Mouse (Mus musculus) hindbrain, embryonic 10.5 days (tissue): Measurements from ENCODE around the gene H3f3a. TPM values are rescaled to one million over a fixed set of nuclear protein-coding genes. Genes with fewer than 3 reads are reported as not detected.
A peak's percentile ranks its signal among the peaks of the same experiment; 100 is the strongest.

ENCODE experiments used
- DNase-seq: peaks from one replicate; pipeline ENCODE4 v3.0.0-alpha.2; 2017; ENCODE audit warnings: low spot score
- H3K27ac ChIP-seq: fragments of 300-500 bp; sonication (generic); 2 replicates; pipeline ENCODE4 v1.5.1; 2016; ENCODE audit warnings: mild to moderate bottlenecking, moderate library complexity
- H3K27me3 ChIP-seq: fragments of 300-500 bp; sonication (generic); 2 replicates; pipeline ENCODE4 v1.6.1; 2016; ENCODE audit warnings: mild to moderate bottlenecking; ENCODE audit not compliant: poor library complexity, insufficient read depth, severe bottlenecking
- H3K36me3 ChIP-seq: fragments of 300-500 bp; sonication (generic); 2 replicates; pipeline ENCODE4 v1.6.1; 2016; ENCODE audit warnings: mild to moderate bottlenecking, moderate library complexity
- H3K4me1 ChIP-seq: fragments of 300-500 bp; sonication (generic); replicated peaks from 2 replicates; pipeline ENCODE4 v1.6.1; 2016; ENCODE audit warnings: mild to moderate bottlenecking
- H3K4me3 ChIP-seq: fragments of 300-500 bp; sonication (generic); 2 replicates; pipeline ENCODE4 v1.5.1; 2016; ENCODE audit warnings: mild to moderate bottlenecking, moderate library complexity
- H3K9me3 ChIP-seq: fragments of 300-500 bp; sonication (generic); 2 replicates; pipeline ENCODE4 v1.6.1; 2016; ENCODE audit warnings: mild to moderate bottlenecking, moderate library complexity
- whole genome bisulfite sequencing: fragments of 180-500 bp; shearing (Covaris S2); methylation state at CpG from one replicate; pipeline ENCODE4 v1.1.7; 2016; 5-methylcytosine and 5-hydroxymethylcytosine counted together
- polyA plus RNA-seq: library from polyadenylated mRNA; unstranded; fragments of >200 nt; fragmentation: Nextera tagmentation; extraction: Ambion mirVana; gene quantifications from 2 replicates; pipeline ENCODE4 v1.2.1, GENCODE M21; 2016

The H3f3a gene
- polyA plus RNA-seq, 1 experiment from 2014 or later, result 3,181 TPM

DNA sequence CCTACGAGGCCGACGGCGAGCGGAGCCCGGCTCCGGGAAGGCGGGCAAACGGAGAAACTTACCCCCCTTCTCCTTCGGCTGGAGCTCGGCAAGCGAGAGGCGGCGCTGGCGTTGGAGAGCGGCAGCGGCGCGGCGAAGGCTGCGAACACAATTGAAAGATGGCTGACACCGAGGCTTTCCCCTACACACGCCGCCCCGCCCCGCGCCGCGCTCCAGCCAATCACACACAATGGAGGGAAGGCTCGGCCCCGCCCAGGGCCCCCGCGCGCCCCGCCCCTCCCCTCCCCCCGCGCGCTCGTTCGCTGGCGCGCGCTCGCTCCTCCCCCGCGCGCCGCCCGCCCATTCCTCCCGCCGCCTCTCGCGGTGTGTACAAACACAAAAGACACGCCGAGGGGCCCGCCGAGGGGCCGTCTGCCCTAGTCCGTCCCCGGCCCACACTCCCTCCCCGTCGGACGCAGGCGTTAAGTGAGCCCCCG is 296 bp downstream of the H3f3a start:
- H3K27me3 ChIP-seq, result no peaks in the 10 kb centered on the region
- H3K4me3 ChIP-seq, result peak overlapping the region; percentile 96
- DNase-seq, result peak; percentile 96
- peaks cover 27% of the 10 kb centered on the region for H3K36me3 ChIP-seq
- peaks cover 50% of the 10 kb centered on the region for H3K4me1 ChIP-seq
- no peaks in the 10 kb centered on the region for H3K9me3 ChIP-seq
- under 1% methylated on average over 65 of the region's 65 CpGs for WGBS
- H3K27ac ChIP-seq, result peak overlapping the region; percentile 100

- peak overlapping the region; percentile 96 for H3K4me3 ChIP-seq
- H3K27me3 ChIP-seq, result no peaks in the 10 kb centered on the region
- peak; percentile 70 for DNase-seq
- H3K36me3 ChIP-seq, result peaks cover 34% of the 10 kb centered on the region
- H3K27ac ChIP-seq, result peak overlapping the region; percentile 100
- peaks cover 54% of the 10 kb centered on the region for H3K4me1 ChIP-seq
- no peaks in the 10 kb centered on the region for H3K9me3 ChIP-seq
- WGBS, result under 1% methylated on average over 71 of the region's 71 CpGs
These were observed 1.0 kb downstream of the H3f3a start for GRCm38 (mm10) chr1:180812463-180813408.

GRCm38 (mm10) chr1:180811596-180812462 is 1.9 kb downstream of the H3f3a start:
- Histone ChIP-seq H3K9me3 (no peaks in the 10 kb centered on the region), H3K4me3 (peak overlapping the region; percentile 96), H3K36me3 (peaks cover 43% of the 10 kb centered on the region), H3K4me1 (peaks cover 54% of the 10 kb centered on the region), H3K27me3 (no peaks in the 10 kb centered on the region), H3K27ac (peak overlapping the region; percentile 100)
- no peak for DNase-seq
- WGBS, result 7% methylated on average over 27 of the region's 27 CpGs

DNA sequence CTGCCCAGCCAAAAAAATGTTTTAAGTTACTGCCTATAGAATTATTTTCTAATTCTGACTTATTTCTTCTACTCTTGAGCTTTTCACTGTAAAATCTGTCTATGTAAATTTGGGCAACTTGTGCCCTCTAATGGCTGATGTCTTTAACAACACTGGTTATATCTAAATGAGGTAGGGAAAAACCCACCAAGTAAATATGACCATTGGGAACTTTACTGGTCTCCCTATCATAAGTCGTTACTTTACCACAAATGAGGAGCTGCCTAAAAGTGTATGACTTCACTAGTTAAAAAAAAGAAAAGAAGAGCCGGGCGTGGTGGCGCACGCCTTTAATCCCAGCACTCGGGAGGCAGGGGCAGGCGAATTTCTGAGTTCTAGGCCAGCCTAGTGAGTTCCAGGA is 2.8 kb downstream of the H3f3a start:
- 85% methylated on average over 7 of the region's 7 CpGs for WGBS
- H3K4me3 ChIP-seq, result peak overlapping the region; percentile 96
- H3K4me1 ChIP-seq, result peaks cover 53% of the 10 kb centered on the region
- H3K27ac ChIP-seq, result no peak overlapping the region
- peaks cover 52% of the 10 kb centered on the region for H3K36me3 ChIP-seq
- H3K9me3 ChIP-seq, result no peaks in the 10 kb centered on the region
- no peaks in the 10 kb centered on the region for H3K27me3 ChIP-seq
- DNase-seq, result no peak

DNA sequence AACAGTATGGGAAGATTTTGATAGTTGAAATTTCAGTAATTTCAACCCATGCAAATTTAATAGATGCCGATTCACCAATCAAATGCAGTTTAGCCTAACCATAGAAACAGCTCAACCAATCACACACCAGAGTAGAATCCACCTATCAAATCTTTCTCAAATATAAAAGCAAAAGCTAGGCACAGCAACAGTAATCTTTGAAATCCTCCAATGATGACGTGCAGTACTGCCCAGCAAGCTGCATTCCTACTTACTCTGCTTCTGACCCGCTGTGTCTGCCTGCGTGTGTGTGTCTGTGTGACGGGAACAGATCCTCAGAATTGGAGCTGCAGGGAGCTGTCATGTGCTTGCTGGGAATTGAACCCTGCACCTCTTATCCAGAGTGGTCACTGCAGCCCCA is 4.9 kb downstream of the H3f3a start:
- 89% methylated on average over 5 of the region's 5 CpGs for WGBS
- H3K36me3 ChIP-seq, result peaks cover 73% of the 10 kb centered on the region

DNA sequence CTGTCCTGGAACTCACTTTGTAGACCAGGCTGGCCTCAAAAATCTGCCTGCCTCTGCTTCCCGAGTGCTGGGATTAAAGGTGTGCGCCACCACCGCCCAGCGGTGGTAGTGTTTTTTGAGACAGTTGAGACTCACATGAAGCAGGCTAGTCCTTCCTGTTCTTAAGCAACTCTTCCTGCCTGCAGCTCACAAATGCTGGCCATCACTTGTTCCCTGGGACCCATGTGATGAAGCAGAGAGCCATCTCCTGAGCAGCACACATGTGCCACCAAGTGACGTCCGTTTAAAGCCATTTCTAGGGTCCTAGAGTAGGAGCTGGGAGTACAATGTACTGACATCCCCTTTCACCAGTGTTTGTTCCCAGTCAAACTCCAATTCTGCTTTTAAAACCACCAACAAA is 9.9 kb downstream of the H3f3a start:
- no peak for DNase-seq
- H3K27ac ChIP-seq, result no peak overlapping the region
- H3K4me1 ChIP-seq, result 0 out of 2 replicates have a peak, but pooled peaks cover 4% of the 10 kb centered on the region
- no peaks in the 10 kb centered on the region for H3K27me3 ChIP-seq
- no peaks in the 10 kb centered on the region for H3K9me3 ChIP-seq
- WGBS, result 89% methylated on average over 6 of the region's 6 CpGs
- H3K36me3 ChIP-seq, result peaks cover 88% of the 10 kb centered on the region
- H3K4me3 ChIP-seq, result no peak overlapping the region

More for the DNA sequence above, 4.9 kb downstream of the H3f3a start:
- Histone ChIP-seq H3K4me1 (peaks cover 31% of the 10 kb centered on the region), H3K27ac (no peak overlapping the region), H3K27me3 (no peaks in the 10 kb centered on the region), H3K9me3 (no peaks in the 10 kb centered on the region), H3K4me3 (no peak overlapping the region)
- no peak for DNase-seq

DNA sequence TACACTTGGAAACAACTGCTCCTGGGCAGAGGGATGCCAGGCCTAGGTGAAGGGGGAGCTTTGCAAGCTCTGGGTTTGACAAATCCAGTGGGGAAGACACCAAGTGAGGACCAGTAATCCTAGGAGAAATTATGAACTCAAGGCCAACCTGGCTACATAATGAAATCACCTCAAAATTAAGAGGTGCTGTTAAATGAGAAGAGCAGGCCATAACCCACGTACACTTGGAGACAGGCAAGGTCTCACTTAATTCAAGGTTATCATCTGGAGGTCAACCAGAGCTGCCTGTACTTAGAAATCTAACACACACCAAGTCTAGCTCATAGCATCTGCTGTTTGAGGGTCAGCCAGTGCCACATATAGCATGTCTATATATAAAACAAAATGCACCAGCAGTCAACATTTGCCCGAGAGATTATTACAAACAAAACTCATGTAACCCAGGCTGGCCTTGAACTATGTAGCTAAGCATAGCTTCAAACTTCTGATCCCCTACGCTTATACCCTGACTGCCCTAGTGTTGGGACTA is 12.2 kb downstream of the H3f3a start:
- Histone ChIP-seq H3K4me3 (no peak overlapping the region), H3K9me3 (no peaks in the 10 kb centered on the region), H3K27me3 (no peaks in the 10 kb centered on the region), H3K27ac (no peak overlapping the region), H3K4me1 (no peaks in the 10 kb centered on the region), H3K36me3 (peaks cover 64% of the 10 kb centered on the region)
- 93% methylated on average over 3 of the region's 3 CpGs for WGBS
- DNase-seq, result no peak

DNA sequence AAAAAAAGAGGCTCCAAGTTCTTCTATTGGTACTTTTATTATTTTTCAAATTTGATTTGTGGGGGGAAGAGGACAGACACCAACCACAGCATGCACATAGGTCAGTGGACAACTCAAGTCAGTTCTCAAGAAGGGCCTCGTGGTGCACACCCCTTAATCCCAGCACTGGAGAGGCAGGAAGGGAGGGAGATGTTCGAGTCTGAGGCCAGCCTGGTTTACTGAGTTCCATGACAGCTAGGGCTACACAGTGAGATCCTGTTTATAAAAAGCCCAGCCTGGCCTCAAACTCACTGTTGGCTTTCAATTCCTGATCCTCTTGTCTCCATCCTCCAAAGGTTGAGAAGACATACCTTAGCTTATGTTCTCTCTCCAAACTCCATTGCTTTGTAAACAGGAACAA is 12.9 kb downstream of the H3f3a start:
- Histone ChIP-seq H3K4me3 (no peak overlapping the region), H3K4me1 (no peaks in the 10 kb centered on the region), H3K27ac (no peak overlapping the region), H3K9me3 (no peaks in the 10 kb centered on the region), H3K36me3 (peaks cover 57% of the 10 kb centered on the region), H3K27me3 (no peaks in the 10 kb centered on the region; the same call in 1 of the 2 replicates)
- no peak for DNase-seq
- 71% methylated on average over 2 of the region's 2 CpGs for WGBS

- 86% methylated on average over 5 of the region's 5 CpGs for WGBS
- no peak overlapping the region for H3K27ac ChIP-seq
- H3K27me3 ChIP-seq, result peaks cover 4% of the 10 kb centered on the region; the same call in 1 of the 2 replicates
- DNase-seq, result no peak
- no peak overlapping the region for H3K4me3 ChIP-seq
- no peaks in the 10 kb centered on the region for H3K4me1 ChIP-seq
- H3K36me3 ChIP-seq, result peaks cover 49% of the 10 kb centered on the region
- no peaks in the 10 kb centered on the region for H3K9me3 ChIP-seq
These were observed 13.7 kb downstream of the H3f3a start for GRCm38 (mm10) chr1:180800022-180800421.

DNA sequence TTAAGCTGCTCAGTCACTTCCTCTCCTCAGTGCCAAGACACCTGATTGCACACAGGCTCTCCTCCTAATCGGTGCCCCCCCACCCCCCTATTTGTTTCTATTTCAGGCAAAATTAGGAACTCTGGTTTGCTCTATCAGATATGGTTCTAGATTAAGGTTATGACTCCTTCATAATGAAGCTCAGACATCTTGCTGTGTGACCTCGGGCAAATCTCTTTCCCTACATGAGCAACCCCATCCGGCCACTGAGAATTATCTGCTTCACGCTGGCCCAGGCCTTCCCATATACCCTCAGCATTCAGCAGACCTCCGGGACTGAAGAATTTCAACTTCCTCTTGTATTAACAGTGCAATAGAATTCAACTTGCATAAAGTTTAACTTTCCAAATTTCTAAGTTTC is 14.5 kb downstream of the H3f3a start:
- no peaks in the 10 kb centered on the region for H3K9me3 ChIP-seq
- H3K4me1 ChIP-seq, result peaks cover 5% of the 10 kb centered on the region
- H3K27me3 ChIP-seq, result peaks cover 4% of the 10 kb centered on the region; the same call in 1 of the 2 replicates
- no peak overlapping the region for H3K4me3 ChIP-seq
- no peak overlapping the region for H3K27ac ChIP-seq
- H3K36me3 ChIP-seq, result peaks cover 42% of the 10 kb centered on the region
- WGBS, result 90% methylated on average over 5 of the region's 5 CpGs
- no peak for DNase-seq

DNA sequence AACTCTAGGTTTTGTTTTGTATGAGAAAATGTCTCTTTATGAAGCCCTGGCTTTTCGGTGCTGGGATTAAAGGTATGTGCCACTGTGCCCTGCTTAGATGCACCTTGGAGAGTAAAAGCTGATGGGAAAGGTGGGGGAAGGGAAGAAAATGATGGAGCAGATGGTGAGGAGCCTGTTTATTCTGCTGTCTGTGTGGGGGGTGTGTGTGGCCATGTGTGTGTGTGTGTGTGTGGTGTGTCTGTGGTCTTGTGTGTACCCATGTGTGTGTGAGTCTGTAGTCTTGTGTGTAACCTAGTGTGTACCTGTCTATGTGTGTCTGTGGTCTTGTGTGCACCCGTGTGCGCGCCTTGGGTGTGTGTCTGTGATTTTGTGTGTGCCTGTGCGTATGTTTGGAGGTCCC is 15.1 kb downstream of the H3f3a start:
- DNase-seq, result no peak
- Histone ChIP-seq H3K9me3 (no peaks in the 10 kb centered on the region), H3K4me3 (no peak overlapping the region), H3K27ac (no peak overlapping the region), H3K4me1 (peaks cover 11% of the 10 kb centered on the region), H3K27me3 (peaks cover 4% of the 10 kb centered on the region; the same call in 1 of the 2 replicates), H3K36me3 (peaks cover 36% of the 10 kb centered on the region)
- 95% methylated on average over 5 of the region's 5 CpGs for WGBS

GRCm38 (mm10) chr1:180794170-180794569 is 19.6 kb downstream of the H3f3a start:
- peak; percentile 69 for DNase-seq
- Histone ChIP-seq H3K27ac (peak overlapping the region; percentile 76), H3K4me1 (peaks cover 15% of the 10 kb centered on the region), H3K36me3 (no peaks in the 10 kb centered on the region), H3K27me3 (peaks cover 15% of the 10 kb centered on the region; the same call in 1 of the 2 replicates), H3K4me3 (peak overlapping the region; percentile 56), H3K9me3 (no peaks in the 10 kb centered on the region)
- under 1% methylated on average over 21 of the region's 21 CpGs for WGBS
